Mouse (Mus musculus) liver, postnatal 0 days (tissue): ENCODE measurements around the gene Arrdc2. TPM values are rescaled to one million over a fixed set of nuclear protein-coding genes. Genes with fewer than 3 reads are reported as not detected.

Source experiments
- ATAC-seq: fragments of 200-750 bp; cut with Nextera tagmentation; 2 replicates; pipeline ENCODE4 v1.8.0; 2017; ENCODE audit warnings: mild to moderate bottlenecking, moderate library complexity
- DNase-seq: peaks from one replicate; pipeline ENCODE4 v3.0.0-alpha.2; 2016
- H3K27ac ChIP-seq: fragments of 300-500 bp; sonication (generic); 2 replicates; pipeline ENCODE4 v1.5.1; 2014; ENCODE audit warnings: antibody characterized with exemption, moderate library complexity, mild to moderate bottlenecking, low read depth
- H3K27me3 ChIP-seq: fragments of 300-500 bp; sonication (generic); 2 replicates; pipeline ENCODE4 v1.6.1; 2014; ENCODE audit warnings: low read length, control low read depth, mixed read lengths; ENCODE audit not compliant: insufficient read depth
- H3K36me3 ChIP-seq: fragments of 300-500 bp; sonication (generic); replicated peaks from 2 replicates; pipeline ENCODE4 v1.6.1; 2014; ENCODE audit warnings: mild to moderate bottlenecking, control low read depth, low read length, moderate library complexity, mixed read lengths; ENCODE audit not compliant: insufficient read depth
- H3K4me1 ChIP-seq: fragments of 300-500 bp; sonication (generic); 2 replicates; pipeline ENCODE4 v1.6.1; 2014; ENCODE audit warnings: antibody characterized with exemption, mild to moderate bottlenecking, control low read depth; ENCODE audit not compliant: insufficient read depth
- H3K4me2 ChIP-seq: fragments of 300-500 bp; sonication (generic); 2 replicates; pipeline ENCODE4 v1.6.1; 2014; ENCODE audit warnings: low read depth, mild to moderate bottlenecking, low read length, moderate library complexity, mixed read lengths
- H3K4me3 ChIP-seq: fragments of 300-500 bp; sonication (generic); 2 replicates; pipeline ENCODE4 v1.5.1; 2014; ENCODE audit warnings: low read depth, low read length
- H3K9ac ChIP-seq: fragments of 300-500 bp; sonication (generic); replicated peaks from 2 replicates; pipeline ENCODE4 v1.6.1; 2014; ENCODE audit warnings: mild to moderate bottlenecking, moderate library complexity
- H3K9me3 ChIP-seq: fragments of 300-500 bp; sonication (generic); 2 replicates; pipeline ENCODE4 v1.6.1; 2016; ENCODE audit warnings: mild to moderate bottlenecking, control low read depth, low read length, mixed read lengths
- CTCF ChIP-seq: sonication (generic); IDR thresholded peaks from 2 replicates; pipeline ENCODE4 v1.5.1; 2016; ENCODE audit warnings: antibody characterized with exemption, low read depth
- EP300 ChIP-seq: IDR thresholded peaks from 2 replicates; pipeline ENCODE4 v1.6.1; 2016; ENCODE audit warnings: antibody characterized with exemption, low read depth, mild to moderate bottlenecking
- WGBS: fragments of 180-500 bp; shearing (Covaris S2); extraction: QIAGEN DNeasy Blood & Tissue Kit; methylation state at CpG from one replicate; pipeline ENCODE4 v1.1.7; 2014; ENCODE audit not compliant: insufficient replicate concordance; 5-methylcytosine and 5-hydroxymethylcytosine counted together
- polyA plus RNA-seq: library from polyadenylated mRNA; unstranded; fragments of >200 nt; fragmentation: Nextera tagmentation; extraction: Ambion mirVana; gene quantifications from 2 replicates; pipeline ENCODE4 v1.2.1, GENCODE M21; 2015

Arrdc2 gene
- polyA plus RNA-seq, 1 experiment from 2014 or later = 6.1 TPM

- H3K4me3 ChIP-seq = no peak overlapping the region
- peaks cover 6% of the 10 kb centered on the region for H3K4me1 ChIP-seq
- H3K9me3 ChIP-seq = no peaks in the 10 kb centered on the region
- no peak overlapping the region for H3K4me2 ChIP-seq
- TF ChIP-seq CTCF = peak; percentile 99
- no peak for TF ChIP-seq EP300
- no peak overlapping the region for H3K9ac ChIP-seq
- peak; percentile 42; the same call in 1 of the 2 replicates for ATAC-seq
- 16% methylated on average over 30 of the region's 30 CpGs for whole genome bisulfite sequencing
- no peaks in the 10 kb centered on the region for H3K36me3 ChIP-seq
- DNase-seq = peak; percentile 85
- H3K27ac ChIP-seq = no peak overlapping the region
- no peaks in the 10 kb centered on the region for H3K27me3 ChIP-seq
Measured at GRCm38 (mm10) chr8:70821399-70821962, 18.0 kb downstream of the Arrdc2 start.

GRCm38 (mm10) chr8:70820101-70820935, 19.2 kb downstream of the Arrdc2 start:
- no peaks in the 10 kb centered on the region for H3K27me3 ChIP-seq
- peak overlapping the region; percentile 31; the same call in 1 of the 2 replicates for H3K4me2 ChIP-seq
- ATAC-seq (peak; percentile 52), DNase-seq (peak; percentile 50)
- peaks cover 6% of the 10 kb centered on the region for H3K4me1 ChIP-seq
- 17% methylated on average over 31 of the region's 31 CpGs for WGBS
- no peak overlapping the region for H3K27ac ChIP-seq
- H3K9ac ChIP-seq = no peak overlapping the region
- no peak overlapping the region for H3K4me3 ChIP-seq
- H3K36me3 ChIP-seq = no peaks in the 10 kb centered on the region
- no peak for TF ChIP-seq CTCF
- TF ChIP-seq EP300 = no peak
- H3K9me3 ChIP-seq = no peaks in the 10 kb centered on the region

- H3K27me3 ChIP-seq = no peaks in the 10 kb centered on the region
- H3K36me3 ChIP-seq = no peaks in the 10 kb centered on the region
- DNase-seq = peak; percentile 83
- WGBS = 9% methylated on average over 30 of the region's 30 CpGs
- no peaks in the 10 kb centered on the region for H3K9me3 ChIP-seq
- peak overlapping the region; percentile 38; the same call in 1 of the 2 replicates for H3K4me2 ChIP-seq
- H3K9ac ChIP-seq = 0 out of 2 replicates have a peak overlapping the region, but pooled peaks have one; percentile 8
- no peak overlapping the region for H3K27ac ChIP-seq
- TF ChIP-seq CTCF = no peak
- ATAC-seq = peak; percentile 79
- peaks cover 6% of the 10 kb centered on the region for H3K4me1 ChIP-seq
- H3K4me3 ChIP-seq = no peak overlapping the region
Measured at GRCm38 (mm10) chr8:70816679-70817078, 22.8 kb downstream of the Arrdc2 start.

GRCm38 (mm10) chr8:70812885-70813284, 26.6 kb downstream of the Arrdc2 start:
- ATAC-seq = no peak

GRCm38 (mm10) chr8:70812055-70812454, 27.5 kb downstream of the Arrdc2 start:
- TF ChIP-seq CTCF = 0 out of 2 replicates have a peak, but pooled peaks have one; percentile 6
- TF ChIP-seq EP300 = no peak
- Histone ChIP-seq H3K4me2 (no peak overlapping the region), H3K9me3 (no peaks in the 10 kb centered on the region), H3K27ac (no peak overlapping the region), H3K9ac (no peak overlapping the region), H3K4me3 (no peak overlapping the region), H3K4me1 (peaks cover 20% of the 10 kb centered on the region), H3K36me3 (no peaks in the 10 kb centered on the region), H3K27me3 (no peaks in the 10 kb centered on the region)
- DNase-seq (no peak), ATAC-seq (no peak)
- 51% methylated on average over 4 of the region's 4 CpGs for WGBS

More at GRCm38 (mm10) chr8:70812885-70813284, 26.6 kb downstream of the Arrdc2 start:
- Histone ChIP-seq H3K36me3 (no peaks in the 10 kb centered on the region), H3K9ac (no peak overlapping the region), H3K4me3 (no peak overlapping the region), H3K27ac (no peak overlapping the region), H3K9me3 (no peaks in the 10 kb centered on the region), H3K27me3 (no peaks in the 10 kb centered on the region), H3K4me1 (peaks cover 15% of the 10 kb centered on the region), H3K4me2 (no peak overlapping the region)
- no peak for TF ChIP-seq CTCF
- TF ChIP-seq EP300 = no peak
- WGBS = 63% methylated on average over 4 of the region's 4 CpGs
- no peak for DNase-seq

- no peaks in the 10 kb centered on the region for H3K27me3 ChIP-seq
- DNase-seq (no peak), ATAC-seq (no peak)
- TF ChIP-seq CTCF (no peak), EP300 (no peak)
- H3K9ac ChIP-seq = no peak overlapping the region
- H3K4me2 ChIP-seq = no peak overlapping the region
- H3K9me3 ChIP-seq = no peaks in the 10 kb centered on the region
- no peak overlapping the region for H3K4me3 ChIP-seq
- 57% methylated on average over 20 of the region's 20 CpGs for WGBS
- H3K27ac ChIP-seq = no peak overlapping the region
- H3K4me1 ChIP-seq = peaks cover 22% of the 10 kb centered on the region
- H3K36me3 ChIP-seq = no peaks in the 10 kb centered on the region
Measured at GRCm38 (mm10) chr8:70810962-70811680, 28.4 kb downstream of the Arrdc2 start.
